Mouse (Mus musculus) liver, embryonic 15.5 days (tissue): ENCODE results near the gene Ssx2ip. TPM values are rescaled to one million over a fixed set of nuclear protein-coding genes. Genes with fewer than 3 reads are reported as not detected.
A peak's percentile ranks its signal among the peaks of the same experiment; 100 is the strongest.
"Not testable (repeated sequence)": the region's sequence is repeated elsewhere in the genome, so short reads cannot be mapped to it uniquely, and the experiment has no call there.

Experiments
- ATAC-seq: fragments of 200-750 bp; cut with Nextera tagmentation; 2 replicates; pipeline ENCODE4 v1.8.0; 2017; ENCODE audit warnings: moderate number of reproducible peaks, mild to moderate bottlenecking, moderate library complexity; ENCODE audit not compliant: insufficient read depth
- H3K27ac ChIP-seq: fragments of 300-500 bp; sonication (generic); replicated peaks from 2 replicates; pipeline ENCODE4 v1.5.1; 2015; ENCODE audit warnings: mild to moderate bottlenecking, inconsistent platforms
- H3K27me3 ChIP-seq: fragments of 300-500 bp; sonication (generic); 2 replicates; pipeline ENCODE4 v1.6.1; 2015; ENCODE audit warnings: mild to moderate bottlenecking, inconsistent platforms
- H3K36me3 ChIP-seq: fragments of 300-500 bp; sonication (generic); replicated peaks from 2 replicates; pipeline ENCODE4 v1.6.1; 2015; ENCODE audit warnings: moderate library complexity, mild to moderate bottlenecking, inconsistent platforms
- H3K4me1 ChIP-seq: fragments of 300-500 bp; sonication (generic); replicated peaks from 2 replicates; pipeline ENCODE4 v1.6.1; 2015; ENCODE audit warnings: inconsistent platforms
- H3K4me2 ChIP-seq: fragments of 300-500 bp; sonication (generic); 2 replicates; pipeline ENCODE4 v1.6.1; 2015; ENCODE audit warnings: moderate library complexity, mild to moderate bottlenecking, inconsistent platforms
- H3K4me3 ChIP-seq: fragments of 300-500 bp; sonication (generic); replicated peaks from 2 replicates; pipeline ENCODE4 v1.5.1; 2015; ENCODE audit warnings: mild to moderate bottlenecking, inconsistent platforms
- H3K9ac ChIP-seq: fragments of 300-500 bp; sonication (generic); 2 replicates; pipeline ENCODE4 v1.6.1; 2015; ENCODE audit warnings: moderate library complexity, mild to moderate bottlenecking, inconsistent platforms
- H3K9me3 ChIP-seq: fragments of 300-500 bp; sonication (generic); replicated peaks from 2 replicates; pipeline ENCODE4 v1.6.1; 2016; ENCODE audit warnings: inconsistent platforms
- WGBS: fragments of 180-500 bp; shearing (Covaris S2); methylation state at CpG from one replicate; pipeline ENCODE4 v1.1.7; 2015; ENCODE audit warnings: mixed read lengths; ENCODE audit not compliant: insufficient replicate concordance; 5-methylcytosine and 5-hydroxymethylcytosine counted together
- polyA plus RNA-seq: library from polyadenylated mRNA; unstranded; fragments of >200 nt; fragmentation: Nextera tagmentation; extraction: Ambion mirVana; gene quantifications from 2 replicates; pipeline ENCODE4 v1.2.1, GENCODE M21; 2015

The Ssx2ip gene
- polyA plus RNA-seq, 1 experiment from 2014 or later = 81.7 TPM

DNA sequence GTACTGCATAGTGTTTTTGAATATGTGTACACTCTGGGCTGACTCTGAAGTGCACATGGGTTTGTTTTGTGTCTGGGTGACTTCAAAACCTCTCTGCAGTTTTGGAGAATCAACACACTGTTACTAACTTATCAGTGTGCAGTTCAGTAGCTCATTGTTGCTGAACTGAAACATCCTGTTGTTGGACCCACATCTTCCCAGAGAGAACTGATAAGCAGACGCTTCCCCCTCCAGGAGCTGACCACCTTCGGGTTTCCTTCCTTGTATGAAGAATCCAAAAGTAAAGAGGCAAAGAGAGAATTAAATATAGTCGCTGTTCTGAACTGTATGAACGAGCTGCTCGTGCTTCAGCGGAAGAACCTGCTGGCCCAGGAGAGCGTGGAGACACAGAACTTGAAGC lies 14.5 kb downstream of the Ssx2ip start:
- peaks cover 30% of the 10 kb centered on the region for H3K4me1 ChIP-seq
- ATAC-seq = no peak
- H3K9me3 ChIP-seq = no peaks in the 10 kb centered on the region
- H3K36me3 ChIP-seq = peaks cover 99% of the 10 kb centered on the region
- H3K27ac ChIP-seq = 0 out of 2 replicates have a peak overlapping the region, but pooled peaks have one; percentile 14
- no peak overlapping the region for H3K4me3 ChIP-seq
- H3K27me3 ChIP-seq = no peaks in the 10 kb centered on the region
- H3K9ac ChIP-seq = no peak overlapping the region
- WGBS = 42% methylated on average over 7 of the region's 7 CpGs
- no peak overlapping the region for H3K4me2 ChIP-seq

DNA sequence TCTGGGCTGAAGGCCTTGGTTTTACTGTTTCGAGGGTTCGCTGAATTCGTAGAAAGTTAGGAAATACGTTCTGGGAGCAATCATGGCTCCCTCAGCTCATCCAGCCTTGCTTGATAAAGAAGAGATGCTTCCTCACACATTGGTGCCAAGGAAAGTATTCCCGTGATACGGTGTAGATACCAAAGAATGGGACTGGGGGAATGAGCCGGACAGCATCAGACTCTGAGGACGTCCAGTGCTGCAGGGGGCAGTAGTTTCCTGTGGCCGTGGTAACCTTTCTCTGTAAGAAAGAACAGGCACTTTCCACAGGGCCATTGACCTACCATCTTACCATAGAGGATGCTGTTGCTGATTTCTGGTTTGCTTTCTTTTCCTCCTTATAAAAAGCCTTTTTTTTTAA lies 15.1 kb downstream of the Ssx2ip start:
- 86% methylated on average over 9 of the region's 9 CpGs for WGBS
- H3K4me1 ChIP-seq = peaks cover 24% of the 10 kb centered on the region
- no peak overlapping the region for H3K9ac ChIP-seq
- H3K27ac ChIP-seq = no peak overlapping the region
- no peak overlapping the region for H3K4me2 ChIP-seq
- H3K4me3 ChIP-seq = no peak overlapping the region
- no peaks in the 10 kb centered on the region for H3K27me3 ChIP-seq
- peaks cover 98% of the 10 kb centered on the region for H3K36me3 ChIP-seq
- no peaks in the 10 kb centered on the region for H3K9me3 ChIP-seq
- no peak for ATAC-seq

DNA sequence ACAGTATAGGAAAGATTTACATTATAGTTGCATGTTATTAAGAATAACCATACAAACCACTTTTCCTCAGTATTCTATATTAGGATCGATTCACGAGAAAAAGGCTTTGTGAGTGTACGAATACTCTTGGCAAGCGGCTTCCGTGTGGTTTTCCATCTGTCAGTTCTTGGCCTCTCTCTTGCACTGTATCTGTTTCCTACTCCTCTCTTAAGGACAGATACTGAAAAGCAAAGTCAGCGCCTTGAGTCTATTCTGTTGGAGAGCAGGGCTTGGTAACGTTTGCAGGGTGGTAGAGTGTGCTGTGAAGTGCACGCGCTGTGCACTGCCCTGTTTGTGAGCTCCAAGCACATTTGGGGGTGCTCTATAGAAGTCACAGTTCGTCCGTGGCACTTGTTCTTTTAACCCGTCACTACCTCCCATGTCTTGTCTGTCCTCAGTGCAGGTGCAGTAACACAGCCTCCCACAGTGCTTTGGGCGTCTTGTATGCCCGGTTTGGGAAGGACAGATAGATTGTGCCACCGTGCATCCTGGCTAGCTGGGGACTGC lies 15.6 kb downstream of the Ssx2ip start:
- no peaks in the 10 kb centered on the region for H3K9me3 ChIP-seq

DNA sequence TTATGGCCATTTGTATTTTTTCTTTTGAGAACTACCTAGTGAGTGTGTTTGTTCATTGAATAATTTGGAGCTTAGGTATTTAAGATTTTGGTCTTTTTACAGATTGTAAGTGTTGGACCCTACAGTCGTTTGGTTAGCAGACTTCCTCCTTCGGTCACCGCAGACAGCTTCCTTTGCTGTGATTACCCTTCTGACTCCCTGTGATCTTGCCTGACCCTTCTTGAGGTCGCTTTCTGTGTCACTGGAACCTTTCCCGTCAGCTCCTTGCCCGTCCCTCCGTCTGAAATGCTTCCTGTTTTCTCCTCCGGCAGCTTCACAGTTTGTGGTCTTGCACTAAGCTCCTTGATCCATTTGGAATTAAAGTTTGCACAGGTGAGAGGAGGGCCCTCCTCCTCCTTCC lies 17.3 kb downstream of the Ssx2ip start:
- ATAC-seq = no peak
- Histone ChIP-seq H3K27ac (no peak overlapping the region), H3K36me3 (peaks cover 92% of the 10 kb centered on the region)

More for the DNA sequence above, 15.6 kb downstream of the Ssx2ip start:
- Histone ChIP-seq H3K27ac (no peak overlapping the region), H3K9ac (no peak overlapping the region), H3K27me3 (no peaks in the 10 kb centered on the region), H3K4me2 (no peak overlapping the region), H3K4me1 (peaks cover 19% of the 10 kb centered on the region; the same call in 1 of the 2 replicates), H3K4me3 (no peak overlapping the region), H3K36me3 (peaks cover 97% of the 10 kb centered on the region)
- WGBS = 78% methylated on average over 15 of the region's 15 CpGs
- ATAC-seq = peak; percentile 23; the same call in 1 of the 2 replicates

DNA sequence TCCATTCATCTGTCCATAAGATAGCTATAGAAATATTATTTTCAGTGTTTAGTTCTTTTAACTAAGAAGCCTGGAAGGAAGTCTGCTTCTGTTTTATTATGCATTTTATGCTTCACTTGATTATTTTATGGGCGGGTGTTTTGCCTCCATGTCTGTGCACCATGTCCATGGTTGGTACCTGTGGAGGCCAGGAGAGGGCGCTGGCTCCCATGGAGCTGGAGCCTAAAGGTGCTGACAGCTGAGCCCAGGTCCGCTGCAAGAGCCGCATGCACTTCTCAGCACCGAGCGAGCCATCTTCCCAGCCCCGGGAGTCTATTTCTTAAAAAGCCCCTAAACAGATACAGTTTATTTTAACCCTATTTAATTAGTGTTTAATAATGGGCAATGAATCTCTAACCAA lies 19.3 kb downstream of the Ssx2ip start:
- Histone ChIP-seq H3K4me1 (peaks cover 5% of the 10 kb centered on the region; the same call in 1 of the 2 replicates), H3K9ac (no peak overlapping the region), H3K4me2 (no peak overlapping the region), H3K4me3 (no peak overlapping the region), H3K27ac (no peak overlapping the region), H3K27me3 (no peaks in the 10 kb centered on the region), H3K9me3 (no peaks in the 10 kb centered on the region), H3K36me3 (peaks cover 92% of the 10 kb centered on the region)
- no peak for ATAC-seq
- WGBS = 82% methylated on average over 7 of the region's 7 CpGs

More for the DNA sequence above, 17.3 kb downstream of the Ssx2ip start:
- Histone ChIP-seq H3K27me3 (no peaks in the 10 kb centered on the region), H3K9me3 (no peaks in the 10 kb centered on the region), H3K4me3 (no peak overlapping the region), H3K9ac (no peak overlapping the region), H3K4me1 (peaks cover 9% of the 10 kb centered on the region; the same call in 1 of the 2 replicates), H3K4me2 (no peak overlapping the region)
- 31% methylated on average over 8 of the region's 8 CpGs for WGBS

DNA sequence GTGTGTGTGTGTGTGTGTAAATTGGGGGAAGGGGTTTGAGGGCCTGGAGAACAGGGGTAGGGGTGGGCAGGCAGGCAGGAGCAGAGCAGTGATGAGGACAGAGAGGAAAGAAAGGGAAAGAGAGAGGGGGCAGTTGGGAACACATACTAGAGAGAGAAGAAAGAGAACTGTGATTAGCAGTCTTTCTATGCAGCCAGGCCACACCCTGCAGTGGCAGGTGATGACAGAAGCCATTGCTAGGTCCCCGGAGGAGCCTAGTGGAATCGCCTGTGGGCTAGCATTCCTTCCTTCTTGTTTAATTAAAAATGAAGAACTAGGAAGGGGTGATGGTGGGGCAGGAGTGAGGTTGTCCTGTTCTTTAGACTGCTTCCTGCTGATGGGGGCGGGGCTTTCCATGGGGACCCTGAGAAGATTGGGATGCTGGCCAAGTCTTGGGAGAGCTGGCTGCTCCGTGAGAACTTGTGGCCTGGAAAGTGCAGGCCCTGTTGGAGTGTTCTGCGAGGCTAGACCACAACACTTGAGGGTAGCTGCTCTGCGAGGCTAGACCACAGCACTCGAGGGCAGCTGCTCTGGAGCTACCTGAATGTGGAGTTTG lies 20.0 kb downstream of the Ssx2ip start:
- H3K9me3 ChIP-seq = no peaks in the 10 kb centered on the region
- no peaks in the 10 kb centered on the region for H3K27me3 ChIP-seq
- H3K4me3 ChIP-seq = no peak overlapping the region
- H3K36me3 ChIP-seq = peaks cover 92% of the 10 kb centered on the region
- no peak overlapping the region for H3K27ac ChIP-seq
- no peak overlapping the region for H3K4me2 ChIP-seq
- 85% methylated on average over 7 of the region's 7 CpGs for WGBS
- H3K4me1 ChIP-seq = peaks cover 5% of the 10 kb centered on the region; the same call in 1 of the 2 replicates
- H3K9ac ChIP-seq = no peak overlapping the region
- no peak for ATAC-seq

DNA sequence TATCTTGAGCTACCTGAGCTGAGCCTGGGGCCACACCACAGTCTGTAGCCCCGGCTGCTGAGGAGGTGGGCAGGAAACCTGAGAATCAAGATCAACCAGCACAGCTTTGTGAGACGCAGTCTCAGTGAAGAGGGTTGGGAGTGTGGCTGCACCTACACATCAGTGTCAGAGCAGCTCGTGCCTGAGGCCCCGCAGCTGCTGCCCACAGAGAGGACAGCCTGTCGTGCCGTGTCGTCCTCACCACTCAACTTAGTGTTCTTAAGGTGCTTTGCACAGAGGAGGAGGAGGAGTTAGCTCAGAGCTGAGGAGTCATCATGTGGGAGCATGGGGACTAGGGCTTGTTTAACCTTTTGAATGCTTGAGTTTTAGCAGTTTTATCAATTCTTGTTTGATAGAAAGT lies 21.5 kb downstream of the Ssx2ip start:
- no peak overlapping the region for H3K4me3 ChIP-seq
- H3K27me3 ChIP-seq = no peaks in the 10 kb centered on the region
- no peak overlapping the region for H3K9ac ChIP-seq
- ATAC-seq = no peak
- no peak overlapping the region for H3K27ac ChIP-seq
- WGBS = 86% methylated on average over 7 of the region's 7 CpGs
- H3K36me3 ChIP-seq = peaks cover 92% of the 10 kb centered on the region
- H3K4me2 ChIP-seq = no peak overlapping the region
- peaks cover 1% of the 10 kb centered on the region; the same call in 1 of the 2 replicates for H3K4me1 ChIP-seq
- no peaks in the 10 kb centered on the region for H3K9me3 ChIP-seq

DNA sequence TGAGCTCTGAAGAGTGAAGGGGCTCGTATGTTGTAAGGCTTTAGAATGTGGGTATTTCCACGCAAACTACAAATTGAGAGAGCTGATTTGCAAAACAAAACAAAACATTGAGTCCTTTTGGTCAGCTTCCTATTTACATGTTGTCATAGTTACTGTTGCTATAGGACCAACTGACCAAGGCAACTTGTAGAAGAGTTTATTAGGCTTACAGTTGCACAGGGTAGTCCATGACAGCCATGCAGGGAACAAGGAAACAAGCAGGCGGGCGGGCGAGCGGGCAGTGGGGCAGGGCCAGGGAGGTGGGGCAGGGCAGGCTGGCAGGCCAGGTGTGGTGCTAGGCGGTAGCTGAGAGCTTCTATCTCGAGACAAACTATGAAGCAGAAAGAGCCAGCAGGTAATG lies 22.0 kb downstream of the Ssx2ip start:
- no peak for ATAC-seq
- WGBS = 87% methylated on average over 8 of the region's 8 CpGs
- Histone ChIP-seq H3K36me3 (peaks cover 92% of the 10 kb centered on the region), H3K4me2 (no peak overlapping the region), H3K4me1 (no peaks in the 10 kb centered on the region), H3K27me3 (no peaks in the 10 kb centered on the region), H3K27ac (no peak overlapping the region), H3K9ac (no peak overlapping the region), H3K9me3 (no peaks in the 10 kb centered on the region), H3K4me3 (no peak overlapping the region)

DNA sequence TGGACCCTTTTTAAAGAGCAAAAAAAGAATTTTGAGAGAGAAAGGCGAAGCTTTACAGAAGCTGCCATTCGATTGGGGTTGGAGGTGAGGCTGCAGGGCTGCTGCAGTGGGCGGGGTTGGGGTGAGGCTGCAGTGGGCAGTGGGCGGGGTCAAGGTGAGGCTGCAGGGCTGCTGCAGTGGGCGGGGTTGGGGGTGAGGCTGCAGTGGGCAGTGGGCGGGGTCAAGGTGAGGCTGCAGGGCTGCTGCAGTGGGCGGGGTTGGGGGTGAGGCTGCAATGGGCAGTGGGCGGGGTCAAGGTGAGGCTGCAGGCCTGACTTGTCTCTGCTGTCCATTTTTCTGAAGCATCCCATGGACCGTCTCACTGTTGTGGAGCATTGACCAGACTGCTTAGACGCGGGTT lies 28.6 kb downstream of the Ssx2ip start:
- H3K9me3 ChIP-seq, H3K27me3 ChIP-seq, H3K27ac ChIP-seq, H3K4me3 ChIP-seq, H3K9ac ChIP-seq, H3K4me2 ChIP-seq: not testable (repeated sequence)
- 80% methylated on average over 11 of the region's 11 CpGs for WGBS
- peaks cover 13% of the 10 kb centered on the region; the same call in 1 of the 2 replicates for H3K4me1 ChIP-seq
- peak; percentile 35 for ATAC-seq
- H3K36me3 ChIP-seq = peaks cover 100% of the 10 kb centered on the region

DNA sequence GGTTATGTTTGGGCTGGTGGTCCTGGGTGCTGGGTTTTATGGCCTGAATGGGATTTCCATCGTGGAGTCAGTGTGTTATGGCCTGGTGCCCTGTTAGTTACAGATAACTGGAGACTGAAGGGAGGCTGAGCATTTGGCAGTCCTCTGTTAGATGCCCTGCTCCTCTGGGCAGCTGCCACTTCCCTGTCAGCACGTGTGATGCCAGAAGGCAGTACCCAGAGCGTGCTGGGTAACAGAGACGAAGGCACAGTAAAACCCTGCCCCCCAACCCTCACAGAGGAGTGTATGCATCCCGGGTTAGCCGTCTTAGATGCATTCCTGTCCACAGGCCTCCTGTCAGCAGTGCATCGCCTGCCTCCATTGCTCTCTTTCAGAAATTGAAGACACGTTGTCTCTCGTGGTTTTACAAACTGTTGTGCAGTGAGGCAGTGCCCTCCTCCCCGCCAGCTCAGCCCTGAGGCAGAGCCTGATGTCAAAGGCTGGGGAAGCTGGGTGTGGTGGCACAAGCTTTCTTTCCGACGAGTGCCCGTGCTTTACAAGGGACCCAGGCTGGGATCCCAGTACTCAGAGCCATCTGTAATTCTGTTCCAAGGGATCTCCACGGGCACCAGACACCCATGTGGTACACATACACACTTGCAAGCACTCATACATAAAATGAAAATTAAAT lies 29.4 kb downstream of the Ssx2ip start:
- Histone ChIP-seq H3K36me3 (peaks cover 100% of the 10 kb centered on the region), H3K9me3 (no peaks in the 10 kb centered on the region), H3K4me1 (peaks cover 13% of the 10 kb centered on the region; the same call in 1 of the 2 replicates), H3K4me2 (no peak overlapping the region), H3K27ac (no peak overlapping the region), H3K9ac (no peak overlapping the region), H3K27me3 (no peaks in the 10 kb centered on the region), H3K4me3 (no peak overlapping the region)
- no peak for ATAC-seq
- WGBS = 85% methylated on average over 14 of the region's 14 CpGs

DNA sequence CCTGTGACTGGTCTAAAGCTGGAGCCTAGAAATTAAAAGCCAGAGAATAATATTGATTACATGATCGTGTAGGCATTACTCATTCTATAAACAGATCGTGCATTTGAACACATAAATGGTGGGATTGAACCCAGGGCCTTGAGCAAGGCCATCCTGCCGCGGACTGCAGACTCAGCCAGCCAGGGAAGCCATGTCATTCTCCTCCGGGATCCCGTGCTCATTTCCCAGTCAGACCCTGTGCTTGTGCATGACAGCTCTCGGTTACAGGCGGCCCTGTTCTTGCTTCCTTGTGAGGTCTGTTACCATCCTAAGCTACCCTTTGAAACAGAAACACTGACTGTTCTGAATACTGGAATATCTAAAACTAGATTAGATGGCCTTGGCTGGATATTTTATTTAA lies 30.2 kb downstream of the Ssx2ip start:
- no peak overlapping the region for H3K27ac ChIP-seq
- H3K4me1 ChIP-seq = peaks cover 13% of the 10 kb centered on the region; the same call in 1 of the 2 replicates
- no peaks in the 10 kb centered on the region for H3K27me3 ChIP-seq
- H3K4me2 ChIP-seq = no peak overlapping the region
- WGBS = 90% methylated on average over 8 of the region's 8 CpGs
- H3K9ac ChIP-seq = no peak overlapping the region
- no peaks in the 10 kb centered on the region for H3K9me3 ChIP-seq
- no peak for ATAC-seq
- no peak overlapping the region for H3K4me3 ChIP-seq
- peaks cover 99% of the 10 kb centered on the region for H3K36me3 ChIP-seq
